Mouse (Mus musculus): ENCODE measurements at regions not wholly inside any gene's neighbourhood (a gene's known extent, or its start where the extent isn't known, plus 50 kb on each side); places are given as distances from the start of the nearest gene placed in this dataset.

DNA sequence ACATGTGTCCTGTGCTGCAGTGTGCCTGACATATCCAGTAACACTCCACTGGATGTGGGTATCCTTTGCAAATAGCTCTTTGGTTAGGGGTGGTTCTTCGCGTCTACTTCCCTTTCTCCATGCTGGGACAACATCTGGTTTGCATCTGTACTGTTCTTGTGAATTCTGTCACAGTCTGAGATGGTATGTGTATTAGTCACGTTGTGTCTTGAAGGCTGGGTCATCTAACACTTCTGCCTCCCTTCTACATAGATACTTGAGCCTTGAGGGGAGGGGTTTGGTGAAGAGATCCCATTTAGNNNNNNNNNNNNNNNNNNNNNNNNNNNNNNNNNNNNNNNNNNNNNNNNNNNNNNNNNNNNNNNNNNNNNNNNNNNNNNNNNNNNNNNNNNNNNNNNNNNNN is 294.9 kb downstream of the Lmo7 start:
- no peak for TF ChIP-seq USF1 (IDR thresholded peaks at IDR 0.05; ENCODE audit: low read depth)
- TF ChIP-seq POLR2A (IDR thresholded peaks at IDR 0.05; ENCODE audit: insufficient read length, low read depth), result no peak
- no peak for TF ChIP-seq MYOG (IDR thresholded peaks at IDR 0.05; ENCODE audit: control insufficient read depth in 1 of 3, insufficient read depth in 1 of 3, insufficient read length in 2 of 3, low read depth in 2 of 3)
- TF ChIP-seq TCF3 (IDR thresholded peaks at IDR 0.05; ENCODE audit: insufficient read length, low read depth), result no peak
- TF ChIP-seq MYOD1 (IDR thresholded peaks at IDR 0.05; ENCODE audit: control insufficient read depth in 1 of 3, insufficient read length in 2 of 3, low read depth in 2 of 3), result no peak
- TF ChIP-seq MAX (IDR thresholded peaks at IDR 0.05; ENCODE audit: low read depth), result no peak
- TF ChIP-seq CEBPB (IDR thresholded peaks at IDR 0.05; ENCODE audit: insufficient read depth, poor library complexity, severe bottlenecking), result no peak
- no peak for TF ChIP-seq REST (IDR thresholded peaks at IDR 0.05; ENCODE audit: insufficient read depth, insufficient read length)
- no peak for TF ChIP-seq TCF12 (IDR thresholded peaks at IDR 0.05; ENCODE audit: insufficient read depth, poor library complexity, severe bottlenecking)
- no peak for TF ChIP-seq E2F4 (IDR thresholded peaks at IDR 0.05; ENCODE audit: insufficient read depth)

All from myocyte (in vitro differentiated cells).